Mouse (Mus musculus): ENCODE measurements around the gene Tex264.

- TF ChIP-seq POLR2A (IDR thresholded peaks at IDR 0.05; ENCODE audit: borderline replicate concordance, control insufficient read depth, low read depth, low read length) (no peak), CTCF (IDR thresholded peaks at IDR 0.05; ENCODE audit: control insufficient read depth, insufficient read depth, low read length) (no peak)
Observed at GRCm38 (mm10) chr9:106626282-106626681, 59.4 kb downstream of the Tex264 start, which contains the start of gene Iqcf6.

Data from bone marrow, adult 2 months (tissue).